Mouse (Mus musculus): ENCODE results near the gene Lrrc34.

DNA sequence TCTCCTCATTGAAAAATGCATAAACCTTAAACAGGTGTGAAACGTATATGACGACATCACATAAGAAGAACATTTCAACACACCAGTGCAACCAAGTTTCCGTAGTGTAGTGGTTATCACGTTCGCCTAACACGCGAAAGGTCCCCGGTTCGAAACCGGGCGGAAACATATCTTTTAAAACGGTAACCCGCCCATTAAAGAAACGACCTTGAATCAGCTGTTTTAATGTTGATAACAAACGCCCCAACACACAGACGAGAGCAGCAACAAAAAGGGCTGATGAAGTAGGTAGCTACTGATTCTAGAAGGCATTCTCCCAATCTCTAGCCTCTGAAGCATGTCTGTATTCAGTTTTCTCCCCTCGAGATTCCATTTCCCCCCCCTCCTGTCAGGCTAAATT is 46.5 kb downstream of the Lrrc34 start:
- TF ChIP-seq NRF1 (IDR thresholded peaks at IDR 0.05; ENCODE audit: low read depth, low read length) (peak; percentile 65), CTCF (conservative IDR thresholded peaks at IDR 0.05 in 1 of 2, IDR thresholded peaks at IDR 0.05 in 1 of 2; ENCODE audit: low read depth in 2 of 2, low read length in 2 of 2) (no peak), TBP (conservative IDR thresholded peaks at IDR 0.05; ENCODE audit: low read depth, low read length) (peak; percentile 100), EP300 (IDR thresholded peaks at IDR 0.05; ENCODE audit: low read length) (no peak), HCFC1 (IDR thresholded peaks at IDR 0.05; ENCODE audit: low read depth, low read length) (no peak), MAFK (IDR thresholded peaks at IDR 0.05; ENCODE audit: insufficient replicate concordance, low read length) (peak; percentile 98), MAZ (IDR thresholded peaks at IDR 0.05; ENCODE audit: low read depth, low read length) (no peak), TCF12 (IDR thresholded peaks at IDR 0.05; ENCODE audit: low read depth, low read length) (no peak), POLR2A (IDR thresholded peaks at IDR 0.05; ENCODE audit: low read depth, low read length) (no peak)
